Mouse (Mus musculus): ENCODE data around the gene Baz2b. TPM values are rescaled to one million over a fixed set of nuclear protein-coding genes. Genes with fewer than 3 reads are reported as not detected.
"Not testable (repeated sequence)": the region's sequence is repeated elsewhere in the genome, so short reads cannot be mapped to it uniquely, and the experiment has no call there.

The Baz2b gene
- total RNA-seq, 2 experiments from 2014 or later, result 59.6 to 61.7 TPM

- peak; percentile 89 for DNase-seq (ENCODE audit: low spot score in 2 of 2)
Measured at GRCm38 (mm10) chr2:59881831-59882741, 327.6 kb downstream of the Baz2b start, which contains the start of gene Wdsub1. Wdsub1 (minus strand) TSS chr2:59882591.

- DNase-seq (ENCODE audit: low spot score in 2 of 2), result no peak
Measured at GRCm38 (mm10) chr2:59881404-59881803, 328.2 kb downstream of the Baz2b start.

- no peak for DNase-seq (ENCODE audit: low spot score in 2 of 2)
Measured at GRCm38 (mm10) chr2:59878221-59878620, 331.4 kb downstream of the Baz2b start.

- DNase-seq (ENCODE audit: low spot score in 2 of 2), result no peak
Measured at GRCm38 (mm10) chr2:59877335-59877734, 332.3 kb downstream of the Baz2b start.

- DNase-seq (ENCODE audit: low spot score in 2 of 2), result no peak
Measured at GRCm38 (mm10) chr2:59876482-59876881, 333.2 kb downstream of the Baz2b start.

- no peak for DNase-seq (ENCODE audit: low spot score in 2 of 2)
Measured at GRCm38 (mm10) chr2:59870526-59870925, 339.1 kb downstream of the Baz2b start.

GRCm38 (mm10) chr2:59862618-59863017, 347.0 kb downstream of the Baz2b start:
- no peak for DNase-seq (ENCODE audit: low spot score in 2 of 2)

GRCm38 (mm10) chr2:59854363-59854762, 355.3 kb downstream of the Baz2b start:
- no peak for DNase-seq (ENCODE audit: low spot score in 2 of 2)

- no peak for DNase-seq (ENCODE audit: low spot score in 2 of 2)
Measured at GRCm38 (mm10) chr2:59853543-59853942, 356.1 kb downstream of the Baz2b start.

GRCm38 (mm10) chr2:59852916-59853315, 356.7 kb downstream of the Baz2b start:
- no peak for DNase-seq (ENCODE audit: low spot score in 2 of 2)

- not testable (repeated sequence) for DNase-seq (ENCODE audit: low spot score in 2 of 2)
Measured at GRCm38 (mm10) chr2:59851885-59852284, 357.8 kb downstream of the Baz2b start.

Other genes starting within 250 kb of the Baz2b start
- 10 to 100 TPM; 60.8 to 78.5 TPM for gene March7, start within 50 bp of the Baz2b start, total RNA-seq (2021)
- 10 to 100 TPM in 1 of 2 experiments, 1 to 10 TPM in 1; 9.3 to 11.7 TPM for gene Cd302, start 74.6 kb upstream of the Baz2b start, total RNA-seq (2021)
- gene Ly75, start 173.5 kb upstream of the Baz2b start, total RNA-seq (2021), result 1 to 10 TPM; 5.3 to 6.6 TPM